Mouse (Mus musculus) retina, postnatal 7 days (tissue): ENCODE measurements around the gene Cux2.

Experiments used
- DNase-seq: peaks from one replicate; pipeline ENCODE4 v3.0.0-alpha.2; 2012; ENCODE audit warnings: low read depth, low spot score

The Cux2 gene

DNA sequence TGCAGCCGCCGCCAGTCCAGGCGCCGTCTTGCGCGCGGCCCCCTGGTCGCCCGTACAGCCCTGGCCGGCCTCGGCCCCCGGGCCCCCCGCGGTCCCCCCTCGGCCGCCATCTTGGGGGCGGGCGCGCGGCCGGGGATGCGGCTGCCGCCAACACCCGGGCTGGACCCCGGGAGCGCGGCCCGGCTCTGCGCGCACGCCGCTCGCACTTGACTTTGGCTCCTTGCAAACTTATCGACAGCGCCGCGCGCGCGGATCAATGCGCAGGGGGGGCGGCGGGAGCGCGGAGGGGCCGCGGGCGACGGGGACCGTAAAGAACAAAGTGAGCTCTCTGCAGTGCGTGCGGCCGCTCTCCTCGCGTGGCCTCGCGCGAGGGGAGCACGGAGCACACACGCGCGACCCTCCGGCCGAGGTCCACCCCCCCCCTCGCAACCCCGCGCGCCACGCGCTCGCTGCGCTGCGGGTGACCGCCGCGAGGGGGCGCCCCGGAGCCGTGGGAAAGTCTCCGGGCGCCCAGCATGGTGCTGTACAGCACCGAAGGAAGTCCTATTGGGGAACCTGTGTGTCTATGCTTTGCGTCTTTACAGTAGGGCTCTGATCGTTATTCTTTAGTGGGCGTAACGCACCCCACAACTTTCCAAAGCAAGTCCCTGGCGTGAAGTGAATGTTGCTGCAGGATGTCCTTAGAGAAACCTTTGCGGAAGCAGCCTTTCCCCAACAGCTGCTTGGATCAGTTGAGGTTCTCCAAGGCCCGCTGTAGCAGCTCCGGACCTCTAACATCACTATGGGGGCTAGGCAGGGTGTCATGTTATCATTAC lies at the start of gene Cux2:
Gene Cux2, minus strand, starts transcription at position 86 of the 815 bp plus-strand sequence.
- peak; percentile 78 for DNase-seq

DNA sequence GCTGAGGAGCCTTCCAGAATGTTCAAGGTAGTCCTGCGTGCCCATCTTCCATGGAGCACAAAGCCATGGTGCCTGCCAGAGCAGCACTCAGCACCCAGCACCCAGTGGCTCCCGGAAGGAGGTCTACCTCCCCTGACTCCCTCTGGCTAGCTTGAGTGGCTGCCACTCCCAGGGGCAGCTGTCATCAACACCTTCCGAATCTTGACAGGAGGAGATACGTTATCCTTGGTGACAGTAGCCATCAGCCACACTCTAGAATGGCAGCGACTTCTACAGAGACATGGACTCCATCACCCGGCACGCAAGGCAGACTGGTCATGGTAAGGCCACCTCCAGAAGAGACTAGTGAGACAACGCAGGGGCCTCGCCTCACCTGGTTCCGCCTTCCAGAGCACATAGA lies 44.5 kb upstream of the Cux2 start:
- DNase-seq: no peak

- no peak for DNase-seq
These were observed 43.8 kb upstream of the Cux2 start for GRCm38 (mm10) chr5:122093734-122094133.

DNA sequence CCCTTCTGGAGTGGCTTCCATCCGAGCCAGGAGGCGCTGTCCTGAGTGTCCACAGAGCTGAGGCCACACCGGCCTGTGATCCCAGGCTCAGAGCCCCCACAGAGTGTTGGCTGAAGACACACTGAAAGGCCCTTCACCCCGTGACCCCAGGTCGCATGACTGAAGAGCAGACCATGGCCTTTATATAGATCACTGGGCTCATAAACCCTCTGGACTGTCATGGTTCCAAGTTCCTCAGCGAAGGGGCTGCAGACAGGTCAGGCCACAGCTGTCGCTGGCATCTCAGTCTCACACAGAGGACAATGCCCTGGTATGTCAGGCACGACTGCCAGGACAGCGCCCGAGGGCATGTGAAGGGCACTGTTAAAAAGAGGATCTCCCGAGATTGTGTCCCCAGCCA lies 42.9 kb upstream of the Cux2 start:
- no peak for DNase-seq

DNA sequence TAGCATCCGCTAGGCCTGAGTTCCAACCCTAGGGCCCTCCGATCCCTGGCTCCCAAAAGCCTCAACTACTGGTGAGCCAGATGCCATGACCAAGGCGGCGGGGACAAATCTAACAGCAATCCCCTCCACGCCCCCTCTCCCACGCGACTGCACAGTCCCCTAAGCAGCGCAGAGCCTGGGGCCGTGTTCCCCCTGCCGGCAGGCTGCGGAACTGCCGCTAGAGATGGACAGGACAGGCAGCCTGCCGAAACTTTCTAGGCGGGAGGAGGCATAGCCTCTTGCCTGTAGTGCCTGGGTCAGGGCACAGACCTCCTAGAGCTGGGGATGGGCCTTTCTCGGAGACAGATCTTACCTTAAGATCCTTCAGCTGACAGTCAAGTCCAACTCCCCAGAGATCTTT lies 41.2 kb upstream of the Cux2 start:
- peak; percentile 61 for DNase-seq

- DNase-seq: no peak
These were observed 39.8 kb upstream of the Cux2 start for GRCm38 (mm10) chr5:122089664-122090063.

GRCm38 (mm10) chr5:122088917-122089316 lies 39.0 kb upstream of the Cux2 start:
- DNase-seq: peak; percentile 71

DNA sequence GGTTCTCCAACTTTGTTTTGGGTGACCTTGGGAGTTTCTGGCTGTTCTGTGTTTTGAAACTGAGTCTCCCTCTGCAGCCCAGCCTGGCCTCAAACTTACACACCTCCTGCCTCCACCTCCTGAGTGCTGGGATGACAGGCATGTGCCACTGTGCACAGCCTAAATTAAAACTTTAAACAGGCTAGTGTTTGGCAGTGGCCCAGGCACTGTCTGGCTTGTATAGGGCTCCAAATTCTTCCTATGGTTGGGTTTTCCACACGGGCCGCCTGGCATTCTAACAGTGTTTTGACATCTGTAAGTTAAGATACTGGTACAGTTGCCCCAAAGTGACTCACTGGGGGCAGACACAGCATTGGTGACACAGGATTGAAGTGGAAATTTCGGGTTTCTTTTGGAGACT lies 36.2 kb upstream of the Cux2 start:
- DNase-seq: no peak

- no peak for DNase-seq
These were observed 35.4 kb upstream of the Cux2 start for GRCm38 (mm10) chr5:122085291-122085690.

GRCm38 (mm10) chr5:122084470-122084869 lies 34.6 kb upstream of the Cux2 start:
- no peak for DNase-seq

GRCm38 (mm10) chr5:122083282-122083681 lies 33.4 kb upstream of the Cux2 start:
- DNase-seq: no peak

GRCm38 (mm10) chr5:122081471-122081870 lies 31.6 kb upstream of the Cux2 start:
- no peak for DNase-seq

GRCm38 (mm10) chr5:122080930-122081329 lies 31.0 kb upstream of the Cux2 start:
- no peak for DNase-seq

DNA sequence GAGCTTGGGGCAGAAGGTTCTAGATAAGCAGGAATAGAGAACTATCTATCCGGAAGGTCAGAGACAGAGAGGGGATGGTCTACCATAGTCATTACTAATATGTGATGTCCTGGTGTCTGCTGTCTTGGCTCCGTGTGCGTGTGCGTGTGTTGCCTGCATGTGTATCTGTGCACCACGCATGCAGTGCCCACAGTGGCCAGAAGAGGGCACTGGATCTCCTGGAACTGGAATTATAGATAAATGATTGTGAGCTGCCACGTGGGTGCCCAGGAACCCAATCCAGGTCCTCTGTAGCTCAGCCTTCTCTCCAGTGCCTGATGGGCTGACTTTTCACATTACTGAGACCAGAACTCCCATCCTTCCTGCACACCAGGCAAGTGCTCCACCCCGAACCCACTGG lies 29.9 kb upstream of the Cux2 start:
- DNase-seq: no peak

GRCm38 (mm10) chr5:122077244-122077643 lies 27.3 kb upstream of the Cux2 start:
- DNase-seq: no peak

DNA sequence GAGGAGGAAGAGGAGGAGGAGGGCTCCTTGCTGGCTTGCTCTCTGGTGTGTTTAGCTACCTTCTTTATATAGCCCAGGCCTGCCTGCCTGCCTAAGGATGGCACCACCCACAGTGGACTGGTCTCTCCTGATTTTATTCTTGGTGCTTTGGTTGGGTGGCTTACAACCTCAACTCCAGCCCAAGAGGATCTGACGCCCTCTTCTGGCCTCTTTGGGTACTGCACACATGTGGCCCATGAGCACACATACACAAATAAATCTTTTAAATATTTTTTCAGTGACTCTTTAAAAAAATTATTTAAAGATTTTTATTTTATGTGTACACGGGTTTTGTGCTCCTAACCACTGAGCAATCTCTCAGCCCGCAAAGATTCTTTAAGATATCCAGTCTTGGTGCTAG lies 25.8 kb upstream of the Cux2 start:
- DNase-seq: no peak

- DNase-seq: no peak
These were observed 22.1 kb upstream of the Cux2 start for GRCm38 (mm10) chr5:122071997-122072396.

GRCm38 (mm10) chr5:122070963-122071800 lies 21.3 kb upstream of the Cux2 start:
- DNase-seq: no peak

DNA sequence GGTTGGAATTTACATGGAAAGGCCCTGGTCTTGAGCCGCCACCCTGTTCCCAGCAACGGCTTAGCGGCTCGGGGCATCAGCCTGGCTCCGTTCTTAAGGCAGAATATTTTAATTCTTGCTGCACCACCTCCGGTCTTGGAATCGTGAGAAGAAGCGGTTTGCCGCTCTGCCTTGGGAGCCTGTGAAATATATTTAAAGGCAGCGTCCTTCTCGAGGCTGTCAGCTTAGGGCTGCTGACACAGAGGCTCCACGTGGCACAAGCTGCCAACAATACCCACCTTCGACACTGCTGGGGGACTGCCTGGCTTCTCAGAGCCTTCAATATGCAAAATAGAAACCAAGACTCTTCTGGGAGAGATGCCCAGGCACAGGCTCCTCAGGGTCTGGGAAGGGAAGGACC lies 18.7 kb upstream of the Cux2 start:
- no peak for DNase-seq

DNA sequence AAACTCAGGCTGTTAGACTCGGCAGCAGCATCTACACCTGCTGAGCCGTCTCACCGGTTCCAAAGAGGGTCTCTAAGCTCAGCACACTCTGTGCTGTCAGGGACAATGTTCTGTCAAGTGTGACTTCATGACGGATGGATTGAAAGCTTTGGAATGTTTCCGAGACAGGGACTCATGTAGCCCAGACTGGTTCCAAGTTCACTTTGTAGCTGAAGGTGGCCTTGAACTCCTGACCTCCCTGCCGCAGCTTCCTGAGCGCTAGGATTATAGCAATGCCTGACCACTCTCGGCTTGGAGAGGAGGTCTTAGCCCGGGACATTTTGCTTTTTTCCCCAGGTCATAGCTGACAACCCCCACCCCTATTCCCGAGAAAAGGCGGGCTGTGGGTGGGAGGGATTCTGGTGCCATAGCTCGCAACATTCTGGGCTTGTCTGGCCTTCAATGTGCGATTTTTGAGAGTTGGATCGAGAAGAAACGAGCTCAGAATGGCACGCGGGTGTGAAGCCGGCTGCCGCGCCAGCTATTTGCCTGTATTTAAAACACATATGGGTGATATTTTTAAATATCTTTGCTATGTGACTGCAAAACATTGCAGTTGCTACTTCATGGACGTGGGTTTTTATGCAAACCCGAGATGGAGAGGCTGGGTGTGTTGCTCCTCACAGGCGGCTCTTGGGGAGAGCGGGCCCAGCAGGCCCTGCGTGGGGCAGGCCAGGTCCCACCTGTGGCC lies 13.5 kb upstream of the Cux2 start:
- DNase-seq: no peak

GRCm38 (mm10) chr5:122062479-122062878 lies 12.6 kb upstream of the Cux2 start:
- no peak for DNase-seq

- DNase-seq: no peak
These were observed 10.9 kb upstream of the Cux2 start for GRCm38 (mm10) chr5:122060767-122061333.
